Mouse (Mus musculus) midbrain, embryonic 14.5 days (tissue): ENCODE measurements around the gene Slu7. TPM values are rescaled to one million over a fixed set of nuclear protein-coding genes. Genes with fewer than 3 reads are reported as not detected.
A peak's percentile ranks its signal among the peaks of the same experiment; 100 is the strongest.

ENCODE experiments used
- ATAC-seq: fragments of 200-750 bp; cut with Nextera tagmentation; 2 replicates; pipeline ENCODE4 v1.8.0; 2017; ENCODE audit warnings: moderate number of reproducible peaks, moderate library complexity; ENCODE audit not compliant: low FRiP score, low TSS enrichment
- DNase-seq: peaks from one replicate; pipeline ENCODE4 v3.0.0-alpha.2; 2015
- H3K27ac ChIP-seq: fragments of 300-500 bp; sonication (generic); replicated peaks from 2 replicates; pipeline ENCODE4 v1.5.1; 2014; ENCODE audit warnings: mild to moderate bottlenecking, low read depth, low read length, moderate library complexity
- H3K27me3 ChIP-seq: fragments of 300-500 bp; sonication (generic); 2 replicates; pipeline ENCODE4 v1.6.1; 2014; ENCODE audit warnings: low read length, control low read depth, mixed read lengths; ENCODE audit not compliant: control insufficient read depth, insufficient read depth
- H3K36me3 ChIP-seq: fragments of 300-500 bp; sonication (generic); 2 replicates; pipeline ENCODE4 v1.6.1; 2014; ENCODE audit warnings: low read length, control low read depth; ENCODE audit not compliant: control insufficient read depth, insufficient read depth
- H3K4me1 ChIP-seq: fragments of 300-500 bp; sonication (generic); 2 replicates; pipeline ENCODE4 v1.6.1; 2014; ENCODE audit warnings: mild to moderate bottlenecking, antibody characterized with exemption, low read length, control low read depth; ENCODE audit not compliant: control insufficient read depth, insufficient read depth
- H3K4me2 ChIP-seq: fragments of 300-500 bp; sonication (generic); 2 replicates; pipeline ENCODE4 v1.6.1; 2014; ENCODE audit warnings: mild to moderate bottlenecking, low read length, moderate library complexity
- H3K4me3 ChIP-seq: fragments of 300-500 bp; sonication (generic); replicated peaks from 2 replicates; pipeline ENCODE4 v1.5.1; 2014; ENCODE audit warnings: low read depth, low read length
- H3K9ac ChIP-seq: fragments of 300-500 bp; sonication (generic); replicated peaks from 2 replicates; pipeline ENCODE4 v1.6.1; 2014; ENCODE audit warnings: mild to moderate bottlenecking, low read length, moderate library complexity
- H3K9me3 ChIP-seq: fragments of 300-500 bp; sonication (generic); 2 replicates; pipeline ENCODE4 v1.6.1; 2016; ENCODE audit warnings: low read length, control low read depth, mixed read lengths; ENCODE audit not compliant: control insufficient read depth
- WGBS: fragments of 180-500 bp; shearing (Covaris S2); extraction: QIAGEN DNeasy Blood & Tissue Kit; methylation state at CpG from one replicate; pipeline ENCODE4 v1.1.7; 2014; 5-methylcytosine and 5-hydroxymethylcytosine counted together
- polyA plus RNA-seq: library from polyadenylated mRNA; unstranded; fragments of >200 nt; fragmentation: Nextera tagmentation; extraction: Ambion mirVana; gene quantifications from 2 replicates; pipeline ENCODE4 v1.2.1, GENCODE M21; 2014

The Slu7 gene
- polyA plus RNA-seq, 1 experiment from 2014 or later: 68.6 TPM

- Histone ChIP-seq H3K27ac (no peak overlapping the region), H3K36me3 (no peaks in the 10 kb centered on the region), H3K4me1 (0 out of 2 replicates have a peak, but pooled peaks cover 3% of the 10 kb centered on the region), H3K4me3 (no peak overlapping the region), H3K27me3 (no peaks in the 10 kb centered on the region), H3K9ac (no peak overlapping the region), H3K9me3 (no peaks in the 10 kb centered on the region), H3K4me2 (no peak overlapping the region)
- ATAC-seq (no peak), DNase-seq (peak; percentile 90)
- WGBS: 25% methylated on average over 14 of the region's 14 CpGs
Observed at GRCm38 (mm10) chr11:43412771-43413451, 20.6 kb upstream of the Slu7 start.

- no peak overlapping the region for H3K27ac ChIP-seq
- no peak overlapping the region for H3K4me3 ChIP-seq
- H3K4me2 ChIP-seq: no peak overlapping the region
- H3K4me1 ChIP-seq: 0 out of 2 replicates have a peak, but pooled peaks cover 3% of the 10 kb centered on the region
- no peaks in the 10 kb centered on the region for H3K27me3 ChIP-seq
- H3K9me3 ChIP-seq: no peaks in the 10 kb centered on the region
- H3K9ac ChIP-seq: no peak overlapping the region
- WGBS: 24% methylated on average over 7 of the region's 7 CpGs
- ATAC-seq: no peak
- peak; percentile 31 for DNase-seq
- no peaks in the 10 kb centered on the region for H3K36me3 ChIP-seq
Observed at GRCm38 (mm10) chr11:43417201-43417600, 16.3 kb upstream of the Slu7 start.

- WGBS: 77% methylated on average over 5 of the region's 5 CpGs
- Histone ChIP-seq H3K4me1 (no peaks in the 10 kb centered on the region), H3K4me3 (no peak overlapping the region), H3K9me3 (no peaks in the 10 kb centered on the region), H3K27ac (no peak overlapping the region), H3K9ac (no peak overlapping the region), H3K27me3 (no peaks in the 10 kb centered on the region), H3K4me2 (no peak overlapping the region), H3K36me3 (no peaks in the 10 kb centered on the region)
- ATAC-seq (no peak), DNase-seq (no peak)
Observed at GRCm38 (mm10) chr11:43424386-43424785, 9.2 kb upstream of the Slu7 start.

- Histone ChIP-seq H3K4me2 (peak overlapping the region; percentile 62; the same call in 1 of the 2 replicates), H3K36me3 (no peaks in the 10 kb centered on the region), H3K9me3 (no peaks in the 10 kb centered on the region), H3K4me1 (no peaks in the 10 kb centered on the region), H3K9ac (no peak overlapping the region), H3K27ac (no peak overlapping the region), H3K27me3 (no peaks in the 10 kb centered on the region), H3K4me3 (peak overlapping the region; percentile 51; the same call in 1 of the 2 replicates)
- ATAC-seq: no peak
- 92% methylated on average over 9 of the region's 9 CpGs for WGBS
- no peak for DNase-seq
Observed at GRCm38 (mm10) chr11:43425166-43425709, 8.3 kb upstream of the Slu7 start.

- Histone ChIP-seq H3K4me2 (peak within 1 kb of the TSS; percentile 62), H3K36me3 (no peaks in the 10 kb centered on the region), H3K27ac (no peak within 1 kb of the TSS), H3K27me3 (no peaks in the 10 kb centered on the region), H3K9me3 (no peaks in the 10 kb centered on the region), H3K9ac (peak within 1 kb of the TSS; percentile 45; the same call in 1 of the 2 replicates), H3K4me1 (no peaks in the 10 kb centered on the region), H3K4me3 (peak within 1 kb of the TSS; percentile 51)
- ATAC-seq (peak; percentile 89), DNase-seq (peak; percentile 85)
- 4% methylated on average over 27 of the region's 27 CpGs for WGBS
Observed at GRCm38 (mm10) chr11:43425824-43426413, 7.6 kb upstream of the Slu7 start, which contains the start of gene Pttg1. Pttg1 (minus strand) TSS chr11:43426251.

GRCm38 (mm10) chr11:43426414-43426884 lies 7.1 kb upstream of the Slu7 start:
- no peak for ATAC-seq

GRCm38 (mm10) chr11:43434024-43434407 lies 472 bp downstream of the Slu7 start:
- Histone ChIP-seq H3K4me1 (peaks cover 7% of the 10 kb centered on the region; the same call in 1 of the 2 replicates), H3K4me2 (peak overlapping the region; percentile 65), H3K36me3 (peaks cover 19% of the 10 kb centered on the region), H3K9me3 (no peaks in the 10 kb centered on the region), H3K27ac (peak overlapping the region; percentile 61), H3K27me3 (no peaks in the 10 kb centered on the region), H3K4me3 (peak overlapping the region; percentile 83), H3K9ac (peak overlapping the region; percentile 71)
- no peak for ATAC-seq
- WGBS: 5% methylated on average over 9 of the region's 9 CpGs
- DNase-seq: no peak

More at GRCm38 (mm10) chr11:43426414-43426884, 7.1 kb upstream of the Slu7 start:
- Histone ChIP-seq H3K27me3 (no peaks in the 10 kb centered on the region), H3K9me3 (no peaks in the 10 kb centered on the region), H3K27ac (no peak overlapping the region), H3K4me2 (peak overlapping the region; percentile 62), H3K4me1 (no peaks in the 10 kb centered on the region), H3K36me3 (no peaks in the 10 kb centered on the region), H3K9ac (no peak overlapping the region), H3K4me3 (peak overlapping the region; percentile 51)
- no peak for DNase-seq
- WGBS: 21% methylated on average over 7 of the region's 7 CpGs

GRCm38 (mm10) chr11:43441121-43441520 lies 7.6 kb downstream of the Slu7 start:
- Histone ChIP-seq H3K9me3 (no peaks in the 10 kb centered on the region), H3K4me2 (no peak overlapping the region), H3K4me3 (no peak overlapping the region), H3K4me1 (no peaks in the 10 kb centered on the region), H3K36me3 (peaks cover 89% of the 10 kb centered on the region), H3K27ac (no peak overlapping the region), H3K27me3 (no peaks in the 10 kb centered on the region), H3K9ac (no peak overlapping the region)
- no peak for DNase-seq
- ATAC-seq: no peak
- 95% methylated on average over 10 of the region's 10 CpGs for WGBS
